Comparison of ENCODE assay signal across 17 mouse cellular contexts in genomic region chr7:75721302-75721701, GRCm38 (mm10).
"Had no signal": no experiment of that assay in that cellular context is flagged by ENCODE, and none has a peak within 500 bp of the region (broad histone marks: within the 10 kb centered on the region; RNA-seq: fewer than 3 reads in every experiment).

No protein-coding gene starts in this region.

- DNase-seq: liver, postnatal 0 days; lung, adult 2 months; lung, postnatal 14 days; lung, postnatal 36 days; midbrain, embryonic 14.5 days; right cerebral cortex, postnatal 14 days; thymus, adult 2 months; thymus, postnatal 25 days; thymus, postnatal 4 days had no signal

- H3K9me3 ChIP-seq: lung, embryonic 15.5 days; megakaryocyte, embryonic 14.5 days; midbrain, embryonic 12.5 days; neural tube, embryonic 12.5 days; stomach, embryonic 15.5 days had no signal

- H3K4me1 ChIP-seq: lung, embryonic 15.5 days; midbrain, embryonic 12.5 days; neural tube, embryonic 12.5 days; stomach, embryonic 15.5 days had no signal

- H3K27ac ChIP-seq: lung, embryonic 15.5 days; macrophage; midbrain, embryonic 12.5 days; neural tube, embryonic 12.5 days; stomach, embryonic 15.5 days; stomach, postnatal 0 days had no signal

- H3K27me3 ChIP-seq: lung, embryonic 15.5 days; megakaryocyte, embryonic 14.5 days; midbrain, embryonic 12.5 days; neural tube, embryonic 12.5 days; stomach, embryonic 15.5 days had no signal

- ATAC-seq: liver, postnatal 0 days; lung, postnatal 0 days had no signal

- H3K4me2 ChIP-seq: lung, embryonic 15.5 days; midbrain, embryonic 12.5 days; neural tube, embryonic 12.5 days; stomach, embryonic 15.5 days had no signal

- H3K9ac ChIP-seq: liver, postnatal 0 days; lung, embryonic 15.5 days; midbrain, embryonic 12.5 days; neural tube, embryonic 12.5 days; stomach, embryonic 15.5 days had no signal

- H3K4me3 ChIP-seq: lung, embryonic 15.5 days; megakaryocyte, embryonic 14.5 days; midbrain, embryonic 12.5 days; neural tube, embryonic 12.5 days; stomach, embryonic 15.5 days had no signal
